Mouse (Mus musculus): ENCODE results near the gene Ppp2r5c.

Gene Ppp2r5c

GRCm38 (mm10) chr12:110549437-110550112, 102.7 kb downstream of the Ppp2r5c start:
- in situ Hi-C loops (cut with MboI, MseI) = loop anchor here (10.0 kb wide), 1 partner anchor 325 kb away; no protein-coding TSS in a partner anchor

GRCm38 (mm10) chr12:110550364-110550763, 103.4 kb downstream of the Ppp2r5c start:
- in situ Hi-C loops (cut with MboI, MseI) = no loop called here

- in situ Hi-C loops (cut with MboI, MseI) = no loop called here
Measured at GRCm38 (mm10) chr12:110552113-110552512, 105.2 kb downstream of the Ppp2r5c start.

GRCm38 (mm10) chr12:110553362-110553761, 106.4 kb downstream of the Ppp2r5c start:
- in situ Hi-C loops (cut with MboI, MseI) = no loop called here

GRCm38 (mm10) chr12:110555536-110556240, 108.8 kb downstream of the Ppp2r5c start:
- in situ Hi-C loops (cut with MboI, MseI) = no loop called here

- in situ Hi-C loops (cut with MboI, MseI) = no loop called here
Measured at GRCm38 (mm10) chr12:110556861-110557628, 110.1 kb downstream of the Ppp2r5c start.

GRCm38 (mm10) chr12:110558175-110558574, 111.3 kb downstream of the Ppp2r5c start:
- in situ Hi-C loops (cut with MboI, MseI) = no loop called here

GRCm38 (mm10) chr12:110563383-110563782, 116.5 kb downstream of the Ppp2r5c start:
- in situ Hi-C loops (cut with MboI, MseI) = no loop called here

- in situ Hi-C loops (cut with MboI, MseI) = no loop called here
Measured at GRCm38 (mm10) chr12:110564848-110565247, 117.9 kb downstream of the Ppp2r5c start.

GRCm38 (mm10) chr12:110566366-110566765, 119.4 kb downstream of the Ppp2r5c start:
- in situ Hi-C loops (cut with MboI, MseI) = no loop called here

- in situ Hi-C loops (cut with MboI, MseI) = loop anchor here (5.0 kb wide), 1 partner anchor 44 kb away; no protein-coding TSS in a partner anchor
Measured at GRCm38 (mm10) chr12:110571050-110571449, 124.1 kb downstream of the Ppp2r5c start.

GRCm38 (mm10) chr12:110572351-110572750, 125.4 kb downstream of the Ppp2r5c start:
- in situ Hi-C loops (cut with MboI, MseI) = loop anchor here (5.0 kb wide), 1 partner anchor 45 kb away; no protein-coding TSS in a partner anchor

- in situ Hi-C loops (cut with MboI, MseI) = loop anchor here (5.0 kb wide), 1 partner anchor 46 kb away; no protein-coding TSS in a partner anchor
Measured at GRCm38 (mm10) chr12:110573635-110574034, 126.7 kb downstream of the Ppp2r5c start.

- in situ Hi-C loops (cut with MboI, MseI) = no loop called here
Measured at GRCm38 (mm10) chr12:110575926-110576325, 129.0 kb downstream of the Ppp2r5c start.

GRCm38 (mm10) chr12:110578333-110578732, 131.4 kb downstream of the Ppp2r5c start:
- in situ Hi-C loops (cut with MboI, MseI) = no loop called here

- in situ Hi-C loops (cut with MboI, MseI) = no loop called here
Measured at GRCm38 (mm10) chr12:110588622-110589021, 141.7 kb downstream of the Ppp2r5c start.

GRCm38 (mm10) chr12:110590804-110591259, 143.9 kb downstream of the Ppp2r5c start:
- in situ Hi-C loops (cut with MboI, MseI) = loop anchor here (5.0 kb wide), 1 partner anchor 109 kb away; no protein-coding TSS in a partner anchor

- in situ Hi-C loops (cut with MboI, MseI) = loop anchor here (5.0 kb wide), 1 partner anchor 109 kb away; no protein-coding TSS in a partner anchor
Measured at GRCm38 (mm10) chr12:110591260-110591883, 144.5 kb downstream of the Ppp2r5c start.

- in situ Hi-C loops (cut with MboI, MseI) = loop anchor here (5.0 kb wide), 1 partner anchor 439 kb away; the partner anchor contains the start of gene Rcor1
Measured at GRCm38 (mm10) chr12:110598527-110598926, 151.6 kb downstream of the Ppp2r5c start.

- in situ Hi-C loops (cut with MboI, MseI) = loop anchor here (5.0 kb wide), 2 partner anchors 243 to 438 kb away; partner anchors contain the start of genes Mok and Rcor1
Measured at GRCm38 (mm10) chr12:110599791-110600190, 152.9 kb downstream of the Ppp2r5c start.

Measured in T-helper 2 cell (primary cell).